Mouse (Mus musculus) liver, embryonic 11.5 days (tissue): ENCODE measurements around the gene Dnali1. TPM values are rescaled to one million over a fixed set of nuclear protein-coding genes. Genes with fewer than 3 reads are reported as not detected.

Source experiments
- ATAC-seq: fragments of 200-750 bp; cut with Nextera tagmentation; replicated peaks from 2 replicates; pipeline ENCODE4 v1.8.0; 2017; ENCODE audit warnings: moderate number of reproducible peaks, mild to moderate bottlenecking, moderate TSS enrichment, moderate library complexity; ENCODE audit not compliant: low FRiP score
- DNase-seq: peaks from one replicate; pipeline ENCODE4 v3.0.0-alpha.2; 2017; ENCODE audit warnings: low spot score
- H3K27ac ChIP-seq: fragments of 300-500 bp; sonication (generic); 2 replicates; pipeline ENCODE4 v1.5.1; 2014; ENCODE audit warnings: mild to moderate bottlenecking, low read depth, low read length, control low read depth
- H3K27me3 ChIP-seq: fragments of 300-500 bp; sonication (generic); replicated peaks from 2 replicates; pipeline ENCODE4 v1.6.1; 2014; ENCODE audit warnings: low read length, mixed read lengths; ENCODE audit not compliant: control insufficient read depth, insufficient read depth
- H3K36me3 ChIP-seq: fragments of 300-500 bp; sonication (generic); 2 replicates; pipeline ENCODE4 v1.6.1; 2014; ENCODE audit warnings: mild to moderate bottlenecking, low read length, moderate library complexity, mixed read lengths; ENCODE audit not compliant: control insufficient read depth, insufficient read depth
- H3K4me1 ChIP-seq: fragments of 300-500 bp; sonication (generic); replicated peaks from 2 replicates; pipeline ENCODE4 v1.6.1; 2014; ENCODE audit warnings: low read length, mixed read lengths; ENCODE audit not compliant: control insufficient read depth, insufficient read depth
- H3K4me2 ChIP-seq: fragments of 300-500 bp; sonication (generic); 2 replicates; pipeline ENCODE4 v1.6.1; 2014; ENCODE audit warnings: mild to moderate bottlenecking, control low read depth, moderate library complexity
- H3K4me3 ChIP-seq: fragments of 300-500 bp; sonication (generic); 2 replicates; pipeline ENCODE4 v1.5.1; 2014; ENCODE audit warnings: low read depth, low read length, control low read depth
- H3K9ac ChIP-seq: fragments of 300-500 bp; sonication (generic); 2 replicates; pipeline ENCODE4 v1.6.1; 2014; ENCODE audit warnings: low read depth, low read length, control low read depth
- H3K9me3 ChIP-seq: fragments of 300-500 bp; sonication (generic); 2 replicates; pipeline ENCODE4 v1.6.1; 2016; ENCODE audit warnings: low read length, inconsistent platforms, mixed read lengths; ENCODE audit not compliant: control insufficient read depth
- WGBS: fragments of 180-500 bp; shearing (Covaris S2); extraction: QIAGEN DNeasy Blood & Tissue Kit; methylation state at CpG from one replicate; pipeline ENCODE4 v1.1.7; 2014; 5-methylcytosine and 5-hydroxymethylcytosine counted together
- polyA plus RNA-seq: library from polyadenylated mRNA; unstranded; fragments of >200 nt; fragmentation: Nextera tagmentation; extraction: Ambion mirVana; gene quantifications from 2 replicates; pipeline ENCODE4 v1.2.1, GENCODE M21; 2014

Dnali1 gene
- polyA plus RNA-seq, 1 experiment from 2014 or later = 0.07 TPM

DNA sequence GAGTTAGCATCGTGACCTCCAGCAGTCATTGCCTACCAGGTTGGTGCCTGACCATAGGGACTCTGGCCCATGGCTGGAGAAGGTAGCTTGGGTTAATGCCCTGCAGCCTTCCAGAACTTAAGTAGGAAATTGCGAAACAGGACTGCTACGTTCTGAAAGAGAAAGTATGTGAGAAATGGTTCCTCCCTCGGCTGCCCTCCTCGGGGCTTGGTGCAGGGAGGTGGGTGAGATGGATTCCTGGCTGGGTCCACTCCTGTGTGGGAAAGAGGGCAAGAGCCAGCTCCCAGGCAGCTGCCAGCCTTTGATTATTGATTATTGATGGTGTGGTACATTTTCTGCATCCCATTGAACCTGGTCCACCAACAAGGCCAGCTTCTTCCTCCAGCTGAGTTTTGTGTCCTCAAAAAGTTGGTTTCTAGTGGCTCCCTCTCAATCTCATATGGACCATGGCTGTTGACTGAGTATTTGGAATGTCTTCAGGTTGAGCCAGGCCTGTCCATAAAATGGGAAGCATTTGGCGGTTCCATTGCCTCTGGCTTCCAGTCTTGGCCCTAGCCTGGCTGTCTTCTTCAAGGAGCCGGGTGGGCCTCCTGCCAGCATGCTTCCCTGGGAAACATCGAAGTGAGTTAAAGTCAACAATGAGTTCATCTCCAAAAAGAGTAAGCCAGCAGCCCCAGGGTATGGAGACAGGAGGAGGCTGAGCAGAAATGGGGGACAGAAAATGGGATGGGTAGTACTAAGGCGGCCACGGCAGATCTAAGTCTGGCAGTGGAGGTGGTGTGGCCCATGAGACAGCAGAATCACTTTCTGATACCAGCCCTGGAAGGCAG, 49.5 kb downstream of the Dnali1 start, which contains the start of gene Gnl2:
TSS of gene Gnl2 (plus strand) at position 780 of the 830 bp plus-strand sequence.
- ATAC-seq = no peak
- no peak for DNase-seq
- H3K4me2 ChIP-seq = no peak within 1 kb of the TSS
- H3K27ac ChIP-seq = no peak within 1 kb of the TSS
- no peaks in the 10 kb centered on the region for H3K4me1 ChIP-seq
- no peaks in the 10 kb centered on the region for H3K36me3 ChIP-seq
- peaks cover 8% of the 10 kb centered on the region for H3K27me3 ChIP-seq
- no peaks in the 10 kb centered on the region for H3K9me3 ChIP-seq
- H3K4me3 ChIP-seq = no peak within 1 kb of the TSS
- WGBS = 70% methylated on average over 10 of the region's 10 CpGs
- H3K9ac ChIP-seq = no peak within 1 kb of the TSS

GRCm38 (mm10) chr4:125008712-125009111, 56.8 kb downstream of the Dnali1 start:
- 67% methylated on average over 8 of the region's 8 CpGs for WGBS
- Histone ChIP-seq H3K4me1 (no peaks in the 10 kb centered on the region), H3K9ac (no peak overlapping the region), H3K4me3 (no peak overlapping the region), H3K27me3 (peaks cover 53% of the 10 kb centered on the region), H3K9me3 (no peaks in the 10 kb centered on the region), H3K36me3 (no peaks in the 10 kb centered on the region), H3K27ac (no peak overlapping the region), H3K4me2 (no peak overlapping the region)
- no peak for ATAC-seq
- DNase-seq = no peak

GRCm38 (mm10) chr4:125008220-125008619, 57.3 kb downstream of the Dnali1 start:
- Histone ChIP-seq H3K9me3 (no peaks in the 10 kb centered on the region), H3K27ac (no peak overlapping the region), H3K4me1 (no peaks in the 10 kb centered on the region), H3K27me3 (peaks cover 56% of the 10 kb centered on the region), H3K36me3 (no peaks in the 10 kb centered on the region), H3K4me3 (no peak overlapping the region), H3K9ac (no peak overlapping the region), H3K4me2 (no peak overlapping the region)
- DNase-seq (no peak), ATAC-seq (no peak)
- WGBS = 59% methylated on average over 6 of the region's 6 CpGs

- H3K4me2 ChIP-seq = 0 out of 2 replicates have a peak overlapping the region, but pooled peaks have one; percentile 8
- no peak overlapping the region for H3K9ac ChIP-seq
- H3K27ac ChIP-seq = no peak overlapping the region
- H3K36me3 ChIP-seq = no peaks in the 10 kb centered on the region
- ATAC-seq (no peak), DNase-seq (no peak)
- H3K4me3 ChIP-seq = no peak overlapping the region
- H3K4me1 ChIP-seq = 0 out of 2 replicates have a peak, but pooled peaks cover 2% of the 10 kb centered on the region
- WGBS = 38% methylated on average over 15 of the region's 15 CpGs
- H3K9me3 ChIP-seq = no peaks in the 10 kb centered on the region
- peaks cover 56% of the 10 kb centered on the region for H3K27me3 ChIP-seq
These were observed 58.0 kb downstream of the Dnali1 start for GRCm38 (mm10) chr4:125007460-125007859.

Other genes starting within 250 kb of the Dnali1 start
- 43.5 and 49.2 TPM in 2 replicates for gene Yrdc, start 215.0 kb downstream of the Dnali1 start, polyA plus RNA-seq
- gene 1110065P20Rik, start 214.5 kb downstream of the Dnali1 start, polyA plus RNA-seq = 25.5 and 26.2 TPM in 2 replicates
- gene Maneal, start 203.5 kb downstream of the Dnali1 start, polyA plus RNA-seq = 0.18 and 0.23 TPM in 2 replicates
- 0.08 TPM in 1 of 2 replicates, not detected in the other for gene Epha10, start 184.8 kb downstream of the Dnali1 start, polyA plus RNA-seq
- 3.5 and 4.1 TPM in 2 replicates for gene 9930104L06Rik, start 128.7 kb downstream of the Dnali1 start, polyA plus RNA-seq
- gene Cdca8, start 126.4 kb downstream of the Dnali1 start, polyA plus RNA-seq = 190 and 201 TPM in 2 replicates
- 4.9 and 5.2 TPM in 2 replicates for gene Rspo1, start 79.3 kb downstream of the Dnali1 start, polyA plus RNA-seq
- gene Gnl2, start 49.1 kb downstream of the Dnali1 start, polyA plus RNA-seq = 106 and 107 TPM in 2 replicates
- gene Snip1, start 969 bp upstream of the Dnali1 start, polyA plus RNA-seq = 26.7 and 31.3 TPM in 2 replicates
- 53.6 and 54.2 TPM in 2 replicates for gene Meaf6, start 19.4 kb upstream of the Dnali1 start, polyA plus RNA-seq
- gene Zc3h12a, start 62.1 kb upstream of the Dnali1 start, polyA plus RNA-seq = 1.0 and 1.3 TPM in 2 replicates